Mouse (Mus musculus): ENCODE results near the gene Metap2. TPM values are rescaled to one million over a fixed set of nuclear protein-coding genes. Genes with fewer than 3 reads are reported as not detected.

The Metap2 gene
- total RNA-seq (2023) = 100 to 1,000 TPM in 1 of 2 experiments, 10 to 100 TPM in 1; 87.9 to 117 TPM

DNA sequence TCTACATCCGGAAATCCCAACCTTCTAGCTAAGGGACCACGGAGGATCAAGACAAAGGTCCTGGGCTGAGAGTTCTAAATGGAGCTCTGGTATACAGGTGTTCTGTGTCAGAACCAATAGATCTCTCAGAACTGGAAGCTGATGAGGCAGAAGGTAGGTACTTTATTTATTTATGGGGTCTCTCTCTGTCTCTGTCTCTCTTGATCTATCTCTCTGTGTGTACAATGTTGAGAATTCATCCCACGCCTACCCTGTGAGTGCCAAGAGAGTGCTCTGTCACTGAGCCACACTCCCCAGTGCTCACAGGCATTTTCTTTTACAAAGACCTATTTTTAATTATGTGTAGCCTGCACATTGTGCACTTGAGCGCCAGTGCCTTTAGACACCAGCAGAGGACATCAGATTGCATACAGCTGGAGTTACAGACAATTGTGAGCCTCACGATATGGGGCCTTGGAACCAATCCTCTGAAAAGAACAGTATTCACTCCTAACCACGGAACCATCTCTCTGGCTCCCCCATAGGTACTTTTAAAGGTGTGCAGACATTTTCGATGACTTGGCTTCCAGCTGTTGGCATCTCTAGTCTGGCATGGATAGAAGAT is at the start of gene Metap2:
TSS of gene Metap2 (minus strand) at position 51 of the 604 bp plus-strand sequence.

DNA sequence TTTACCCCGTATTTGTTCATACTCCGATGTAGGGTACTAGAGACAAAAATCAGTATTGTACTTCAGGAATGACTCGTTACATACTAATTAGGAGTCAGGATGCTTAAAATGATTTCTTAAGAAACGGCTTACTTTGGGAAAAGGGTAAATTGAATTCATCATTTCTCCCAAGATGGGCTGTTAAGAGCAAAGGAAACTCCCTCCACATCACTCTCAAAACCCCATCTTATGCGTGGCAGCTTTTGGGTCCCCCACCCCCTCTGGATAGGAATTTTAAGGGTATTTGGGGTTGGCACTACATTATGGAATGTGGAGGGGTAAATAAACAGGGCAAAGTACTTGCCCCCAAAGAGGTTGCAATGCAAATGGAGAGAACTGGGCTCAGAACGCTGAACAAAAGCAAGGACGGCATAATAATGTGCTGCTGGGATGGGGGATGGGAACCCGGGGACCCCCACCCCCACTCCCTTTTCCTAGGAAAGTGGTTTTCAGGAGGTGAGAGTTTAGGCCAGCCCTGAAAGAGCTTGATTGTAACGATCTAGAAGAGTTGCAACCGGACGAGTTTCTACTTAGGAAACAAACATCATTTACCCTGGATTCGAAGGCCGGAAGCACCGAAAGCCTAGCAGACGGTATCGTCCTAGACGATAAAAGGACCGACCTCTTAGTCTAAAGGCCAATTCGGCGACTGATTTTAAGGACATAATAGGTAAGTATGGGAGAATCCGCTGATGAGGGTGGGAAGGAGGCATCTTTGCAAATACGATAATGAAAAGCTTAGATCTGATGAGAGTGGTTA is 65.8 kb downstream of the Metap2 start, which contains the start of gene Usp44:
TSS of gene Usp44 (plus strand) at position 625 of the 799 bp plus-strand sequence.

Other genes with a start within 250 kb of the Metap2 start
- gene Usp44, start 65.5 kb downstream of the Metap2 start, total RNA-seq (2023) = not detected
- gene Vezt, start 138.7 kb upstream of the Metap2 start, total RNA-seq (2023) = 10 to 100 TPM; 10.7 to 15.7 TPM
- 1 to 10 TPM; 3.8 to 3.9 TPM for gene Fgd6, start 138.9 kb upstream of the Metap2 start, total RNA-seq (2023)

All from monocyte, adult 59 days (primary cell).